Mouse (Mus musculus): ENCODE data around the gene Pip4p1. TPM values are rescaled to one million over a fixed set of nuclear protein-coding genes. Genes with fewer than 3 reads are reported as not detected.
"Not testable (repeated sequence)": the region's sequence is repeated elsewhere in the genome, so short reads cannot be mapped to it uniquely, and the experiment has no call there.

Gene Pip4p1
- polyA plus RNA-seq, 1 experiment from 2014 or later: 107 TPM

- not testable (repeated sequence) for H3K27me3 ChIP-seq; H3K9ac ChIP-seq; H3K4me3 ChIP-seq; ATAC-seq (ENCODE audit: low FRiP score, low read depth); H3K4me2 ChIP-seq; H3K36me3 ChIP-seq; H3K27ac ChIP-seq (replicated peaks); H3K9me3 ChIP-seq; H3K4me1 ChIP-seq (replicated peaks)
- 86% methylated on average over 5 of the region's 5 CpGs for WGBS
Measured at GRCm38 (mm10) chr14:50958289-50958995, 27.8 kb upstream of the Pip4p1 start.

- H3K4me2 ChIP-seq; H3K27me3 ChIP-seq; ATAC-seq (ENCODE audit: low FRiP score, low read depth); H3K36me3 ChIP-seq; H3K9ac ChIP-seq; H3K4me3 ChIP-seq; H3K27ac ChIP-seq (replicated peaks); H3K4me1 ChIP-seq (replicated peaks); H3K9me3 ChIP-seq: not testable (repeated sequence)
- WGBS: 76% methylated on average over 3 of the region's 3 CpGs
Measured at GRCm38 (mm10) chr14:50957146-50957545, 26.5 kb upstream of the Pip4p1 start.

- not testable (repeated sequence) for ATAC-seq (ENCODE audit: low FRiP score, low read depth); H3K36me3 ChIP-seq; H3K27me3 ChIP-seq; H3K9me3 ChIP-seq; H3K4me2 ChIP-seq; H3K9ac ChIP-seq; H3K27ac ChIP-seq (replicated peaks); H3K4me3 ChIP-seq; H3K4me1 ChIP-seq (replicated peaks)
- WGBS: 85% methylated on average over 6 of the region's 6 CpGs
Measured at GRCm38 (mm10) chr14:50956724-50957123, 26.1 kb upstream of the Pip4p1 start.

GRCm38 (mm10) chr14:50955942-50956508 is 25.4 kb upstream of the Pip4p1 start, which contains the start of gene Pnp2:
Gene Pnp2 (plus strand): TSS chr14:50955992.
- peak; percentile 91 for ATAC-seq (ENCODE audit: low FRiP score, low read depth)
- H3K4me2 ChIP-seq: peak within 1 kb of the TSS; percentile 41
- not testable (repeated sequence) for H3K9ac ChIP-seq; H3K27ac ChIP-seq (replicated peaks); H3K36me3 ChIP-seq; H3K4me1 ChIP-seq (replicated peaks); H3K27me3 ChIP-seq; H3K4me3 ChIP-seq; H3K9me3 ChIP-seq
- 7% methylated on average over 19 of the region's 19 CpGs for WGBS

GRCm38 (mm10) chr14:50955487-50955886 is 24.8 kb upstream of the Pip4p1 start:
- WGBS: 90% methylated on average over 10 of the region's 10 CpGs
- Histone ChIP-seq H3K27me3 (no peaks in the 10 kb centered on the region), H3K9ac (no peak overlapping the region), H3K9me3 (no peaks in the 10 kb centered on the region), H3K4me3 (no peak overlapping the region), H3K4me1 (replicated peaks) (no peaks in the 10 kb centered on the region), H3K27ac (replicated peaks) (no peak overlapping the region), H3K4me2 (no peak overlapping the region), H3K36me3 (peaks cover 7% of the 10 kb centered on the region; the same call in 1 of the 2 replicates)
- ATAC-seq (ENCODE audit: low FRiP score, low read depth): no peak

GRCm38 (mm10) chr14:50945526-50945925 is 14.9 kb upstream of the Pip4p1 start:
- Histone ChIP-seq H3K4me3 (peak overlapping the region; percentile 52), H3K4me2 (peak overlapping the region; percentile 61), H3K9ac (peak overlapping the region; percentile 46; the same call in 1 of the 2 replicates), H3K27ac (replicated peaks) (peak overlapping the region; percentile 90; the same call in 1 of the 2 replicates)
- not testable (repeated sequence) for H3K9me3 ChIP-seq; ATAC-seq (ENCODE audit: low FRiP score, low read depth); H3K36me3 ChIP-seq; H3K4me1 ChIP-seq (replicated peaks); H3K27me3 ChIP-seq
- WGBS: 33% methylated on average over 3 of the region's 3 CpGs

GRCm38 (mm10) chr14:50945081-50945480 is 14.4 kb upstream of the Pip4p1 start:
- Histone ChIP-seq H3K27ac (replicated peaks) (peak overlapping the region; percentile 90), H3K4me2 (peak overlapping the region; percentile 61), H3K9ac (peak overlapping the region; percentile 46), H3K4me3 (peak overlapping the region; percentile 52)
- H3K9me3 ChIP-seq; H3K4me1 ChIP-seq (replicated peaks); ATAC-seq (ENCODE audit: low FRiP score, low read depth); H3K36me3 ChIP-seq; H3K27me3 ChIP-seq: not testable (repeated sequence)
- 12% methylated on average over 6 of the region's 6 CpGs for WGBS

- H3K4me3 ChIP-seq: peak overlapping the region; percentile 52
- peak; percentile 97 for ATAC-seq (ENCODE audit: low FRiP score, low read depth)
- peak overlapping the region; percentile 61 for H3K4me2 ChIP-seq
- H3K27me3 ChIP-seq; H3K4me1 ChIP-seq (replicated peaks); H3K9me3 ChIP-seq; H3K36me3 ChIP-seq: not testable (repeated sequence)
- H3K9ac ChIP-seq: peak overlapping the region; percentile 46
- under 1% methylated on average over 15 of the region's 15 CpGs for WGBS
- peak overlapping the region; percentile 90 for H3K27ac ChIP-seq (replicated peaks)
Measured at GRCm38 (mm10) chr14:50944668-50945033, 14.0 kb upstream of the Pip4p1 start.

- Histone ChIP-seq H3K27me3 (no peaks in the 10 kb centered on the region), H3K27ac (replicated peaks) (peak within 1 kb of the TSS; percentile 90), H3K4me3 (peak within 1 kb of the TSS; percentile 52), H3K36me3 (no peaks in the 10 kb centered on the region), H3K9me3 (no peaks in the 10 kb centered on the region), H3K9ac (peak within 1 kb of the TSS; percentile 46), H3K4me2 (peak within 1 kb of the TSS; percentile 61), H3K4me1 (replicated peaks) (peaks cover 9% of the 10 kb centered on the region)
- WGBS: 18% methylated on average over 31 of the region's 31 CpGs
- peak; percentile 98 for ATAC-seq (ENCODE audit: low FRiP score, low read depth)
Measured at GRCm38 (mm10) chr14:50943932-50944667, 13.4 kb upstream of the Pip4p1 start, which contains the start of gene Gm49342. Gene Gm49342 (plus strand): TSS chr14:50944517.

GRCm38 (mm10) chr14:50938940-50939339 is 8.3 kb upstream of the Pip4p1 start:
- Histone ChIP-seq H3K4me1 (replicated peaks) (peaks cover 1% of the 10 kb centered on the region; the same call in 1 of the 2 replicates), H3K4me3 (no peak overlapping the region), H3K27ac (replicated peaks) (no peak overlapping the region), H3K4me2 (no peak overlapping the region), H3K27me3 (no peaks in the 10 kb centered on the region), H3K9me3 (no peaks in the 10 kb centered on the region), H3K36me3 (no peaks in the 10 kb centered on the region), H3K9ac (no peak overlapping the region)
- ATAC-seq (ENCODE audit: low FRiP score, low read depth): no peak
- 48% methylated on average over 2 of the region's 2 CpGs for WGBS

- ATAC-seq (ENCODE audit: low FRiP score, low read depth): no peak
- WGBS: 93% methylated on average over 3 of the region's 3 CpGs
- no peak overlapping the region for H3K27ac ChIP-seq (replicated peaks)
Measured at GRCm38 (mm10) chr14:50938119-50938908, 7.7 kb upstream of the Pip4p1 start.

More at GRCm38 (mm10) chr14:50938119-50938908, 7.7 kb upstream of the Pip4p1 start:
- H3K36me3 ChIP-seq: no peaks in the 10 kb centered on the region
- no peaks in the 10 kb centered on the region for H3K27me3 ChIP-seq
- H3K9me3 ChIP-seq: no peaks in the 10 kb centered on the region
- no peak overlapping the region for H3K9ac ChIP-seq
- H3K4me3 ChIP-seq: no peak overlapping the region
- no peak overlapping the region for H3K4me2 ChIP-seq
- H3K4me1 ChIP-seq (replicated peaks): no peaks in the 10 kb centered on the region

Measured in hindbrain, embryonic 15.5 days (tissue).